Mouse (Mus musculus): Measurements from ENCODE around the gene P2ry2. TPM values are rescaled to one million over a fixed set of nuclear protein-coding genes. Genes with fewer than 3 reads are reported as not detected.

Gene P2ry2
- polyA plus RNA-seq, 1 experiment from 2014 or later, result 1.1 TPM

GRCm38 (mm10) chr7:101014041-101014440 lies 1.4 kb upstream of the P2ry2 start:
- Histone ChIP-seq H3K27ac (no peak overlapping the region), H3K4me3 (no peak overlapping the region), H3K4me1 (peaks cover 20% of the 10 kb centered on the region), H3K36me3 (no peaks in the 10 kb centered on the region), H3K9me3 (no peaks in the 10 kb centered on the region), H3K27me3 (ENCODE audit: insufficient read depth, poor library complexity, severe bottlenecking) (peaks cover 76% of the 10 kb centered on the region)
- no peak for DNase-seq (ENCODE audit: low spot score)
- WGBS, result 16% methylated on average over 9 of the region's 9 CpGs

GRCm38 (mm10) chr7:101011681-101012367 lies 842 bp downstream of the P2ry2 start:
- DNase-seq (ENCODE audit: low spot score), result peak; percentile 84
- H3K27me3 ChIP-seq (ENCODE audit: insufficient read depth, poor library complexity, severe bottlenecking), result peaks cover 79% of the 10 kb centered on the region
- under 1% methylated on average over 53 of the region's 53 CpGs for WGBS
- H3K9me3 ChIP-seq, result no peaks in the 10 kb centered on the region
- peak overlapping the region; percentile 69 for H3K4me3 ChIP-seq
- peaks cover 22% of the 10 kb centered on the region for H3K4me1 ChIP-seq
- peak overlapping the region; percentile 77 for H3K27ac ChIP-seq
- H3K36me3 ChIP-seq, result no peaks in the 10 kb centered on the region

GRCm38 (mm10) chr7:101010741-101011140 lies 1.9 kb downstream of the P2ry2 start:
- H3K4me1 ChIP-seq, result peaks cover 27% of the 10 kb centered on the region

GRCm38 (mm10) chr7:101006201-101006600 lies 6.5 kb downstream of the P2ry2 start:
- Histone ChIP-seq H3K27ac (no peak overlapping the region), H3K4me1 (peaks cover 13% of the 10 kb centered on the region), H3K27me3 (ENCODE audit: insufficient read depth, poor library complexity, severe bottlenecking) (peaks cover 70% of the 10 kb centered on the region), H3K4me3 (no peak overlapping the region), H3K9me3 (no peaks in the 10 kb centered on the region), H3K36me3 (no peaks in the 10 kb centered on the region)
- DNase-seq (ENCODE audit: low spot score), result no peak
- 63% methylated on average over 2 of the region's 2 CpGs for WGBS

More at GRCm38 (mm10) chr7:101010741-101011140, 1.9 kb downstream of the P2ry2 start:
- H3K27ac ChIP-seq, result no peak overlapping the region
- WGBS, result 62% methylated on average over 3 of the region's 3 CpGs
- no peak overlapping the region for H3K4me3 ChIP-seq
- H3K9me3 ChIP-seq, result no peaks in the 10 kb centered on the region
- no peaks in the 10 kb centered on the region for H3K36me3 ChIP-seq
- peaks cover 89% of the 10 kb centered on the region for H3K27me3 ChIP-seq (ENCODE audit: insufficient read depth, poor library complexity, severe bottlenecking)
- no peak for DNase-seq (ENCODE audit: low spot score)

- peaks cover 59% of the 10 kb centered on the region for H3K27me3 ChIP-seq (ENCODE audit: insufficient read depth, poor library complexity, severe bottlenecking)
- H3K4me1 ChIP-seq, result peaks cover 11% of the 10 kb centered on the region; the same call in 1 of the 2 replicates
- H3K4me3 ChIP-seq, result no peak overlapping the region
- no peaks in the 10 kb centered on the region for H3K36me3 ChIP-seq
- WGBS, result 59% methylated on average over 4 of the region's 4 CpGs
- no peak for DNase-seq (ENCODE audit: low spot score)
- no peak overlapping the region for H3K27ac ChIP-seq
- H3K9me3 ChIP-seq, result no peaks in the 10 kb centered on the region
Measured at GRCm38 (mm10) chr7:101005119-101005518, 7.5 kb downstream of the P2ry2 start.

- peaks cover 11% of the 10 kb centered on the region; the same call in 1 of the 2 replicates for H3K4me1 ChIP-seq
- H3K27me3 ChIP-seq (ENCODE audit: insufficient read depth, poor library complexity, severe bottlenecking), result peaks cover 52% of the 10 kb centered on the region
- 69% methylated on average over 11 of the region's 11 CpGs for WGBS
- no peak overlapping the region for H3K27ac ChIP-seq
- H3K4me3 ChIP-seq, result no peak overlapping the region
- H3K36me3 ChIP-seq, result no peaks in the 10 kb centered on the region
- no peaks in the 10 kb centered on the region for H3K9me3 ChIP-seq
- no peak for DNase-seq (ENCODE audit: low spot score)
Measured at GRCm38 (mm10) chr7:101003442-101004326, 9.0 kb downstream of the P2ry2 start.

GRCm38 (mm10) chr7:101002274-101002673 lies 10.4 kb downstream of the P2ry2 start:
- Histone ChIP-seq H3K4me1 (peaks cover 14% of the 10 kb centered on the region), H3K27ac (no peak overlapping the region), H3K4me3 (no peak overlapping the region), H3K36me3 (no peaks in the 10 kb centered on the region), H3K9me3 (no peaks in the 10 kb centered on the region), H3K27me3 (ENCODE audit: insufficient read depth, poor library complexity, severe bottlenecking) (peaks cover 56% of the 10 kb centered on the region)
- 69% methylated on average over 6 of the region's 6 CpGs for WGBS
- DNase-seq (ENCODE audit: low spot score), result no peak

GRCm38 (mm10) chr7:100999623-101000022 lies 13.0 kb downstream of the P2ry2 start:
- H3K4me1 ChIP-seq, result peaks cover 18% of the 10 kb centered on the region
- no peak overlapping the region for H3K4me3 ChIP-seq
- no peak for DNase-seq (ENCODE audit: low spot score)
- no peak overlapping the region for H3K27ac ChIP-seq
- WGBS, result 76% methylated on average over 5 of the region's 5 CpGs
- H3K9me3 ChIP-seq, result no peaks in the 10 kb centered on the region
- no peaks in the 10 kb centered on the region for H3K36me3 ChIP-seq
- peaks cover 38% of the 10 kb centered on the region for H3K27me3 ChIP-seq (ENCODE audit: insufficient read depth, poor library complexity, severe bottlenecking)

GRCm38 (mm10) chr7:100998578-100998960 lies 14.1 kb downstream of the P2ry2 start:
- Histone ChIP-seq H3K27me3 (ENCODE audit: insufficient read depth, poor library complexity, severe bottlenecking) (peaks cover 37% of the 10 kb centered on the region), H3K27ac (no peak overlapping the region), H3K36me3 (no peaks in the 10 kb centered on the region), H3K4me3 (no peak overlapping the region), H3K9me3 (no peaks in the 10 kb centered on the region), H3K4me1 (peaks cover 18% of the 10 kb centered on the region)
- DNase-seq (ENCODE audit: low spot score), result no peak
- 75% methylated on average over 24 of the region's 24 CpGs for WGBS

- Histone ChIP-seq H3K27me3 (ENCODE audit: insufficient read depth, poor library complexity, severe bottlenecking) (peaks cover 37% of the 10 kb centered on the region), H3K9me3 (no peaks in the 10 kb centered on the region), H3K4me3 (no peak overlapping the region), H3K4me1 (peaks cover 18% of the 10 kb centered on the region), H3K27ac (no peak overlapping the region), H3K36me3 (no peaks in the 10 kb centered on the region)
- DNase-seq (ENCODE audit: low spot score), result no peak
- WGBS, result 74% methylated on average over 31 of the region's 31 CpGs
Measured at GRCm38 (mm10) chr7:100997951-100998577, 14.6 kb downstream of the P2ry2 start.

- Histone ChIP-seq H3K36me3 (no peaks in the 10 kb centered on the region), H3K9me3 (no peaks in the 10 kb centered on the region), H3K4me1 (peaks cover 21% of the 10 kb centered on the region), H3K27ac (no peak overlapping the region), H3K4me3 (no peak overlapping the region), H3K27me3 (ENCODE audit: insufficient read depth, poor library complexity, severe bottlenecking) (peaks cover 37% of the 10 kb centered on the region)
- WGBS, result 68% methylated on average over 1 of the region's 1 CpGs
- no peak for DNase-seq (ENCODE audit: low spot score)
Measured at GRCm38 (mm10) chr7:100997215-100997614, 15.5 kb downstream of the P2ry2 start.

GRCm38 (mm10) chr7:100995951-100996350 lies 16.7 kb downstream of the P2ry2 start:
- no peak overlapping the region for H3K4me3 ChIP-seq
- 75% methylated on average over 3 of the region's 3 CpGs for WGBS
- no peak overlapping the region for H3K27ac ChIP-seq
- no peaks in the 10 kb centered on the region for H3K9me3 ChIP-seq
- peaks cover 37% of the 10 kb centered on the region for H3K27me3 ChIP-seq (ENCODE audit: insufficient read depth, poor library complexity, severe bottlenecking)
- peaks cover 23% of the 10 kb centered on the region for H3K4me1 ChIP-seq
- H3K36me3 ChIP-seq, result no peaks in the 10 kb centered on the region
- DNase-seq (ENCODE audit: low spot score), result no peak

Data from heart, embryonic 10.5 days (tissue).